Mouse (Mus musculus): ENCODE measurements around the gene Pxn.

- TF ChIP-seq POLR2A (IDR thresholded peaks at IDR 0.05; ENCODE audit: low read depth, low read length) = no peak
- no peak for TF ChIP-seq CTCF (IDR thresholded peaks at IDR 0.05; ENCODE audit: extremely low read depth, insufficient read length, insufficient replicate concordance, low read depth, low read length)
These were observed 79.1 kb downstream of the Pxn start for GRCm38 (mm10) chr5:115585616-115586015.
